Mouse (Mus musculus) T-cell, adult 2 months (primary cell): ENCODE measurements around the gene Npnt.

ENCODE experiments used
- DNase-seq: peaks from one replicate; pipeline ENCODE4 v3.0.0; 2022; ENCODE audit warnings: low spot score

Gene Npnt

GRCm38 (mm10) chr3:132939006-132939405 is 11.1 kb downstream of the Npnt start:
- DNase-seq = no peak

- no peak for DNase-seq
Observed at GRCm38 (mm10) chr3:132934649-132935048, 15.4 kb downstream of the Npnt start.

- DNase-seq = no peak
Observed at GRCm38 (mm10) chr3:132931526-132931925, 18.6 kb downstream of the Npnt start.

- no peak for DNase-seq
Observed at GRCm38 (mm10) chr3:132929866-132930265, 20.2 kb downstream of the Npnt start.

- DNase-seq = no peak
Observed at GRCm38 (mm10) chr3:132928186-132928585, 21.9 kb downstream of the Npnt start.

- no peak for DNase-seq
Observed at GRCm38 (mm10) chr3:132919798-132920197, 30.3 kb downstream of the Npnt start.

GRCm38 (mm10) chr3:132919240-132919639 is 30.9 kb downstream of the Npnt start:
- no peak for DNase-seq

GRCm38 (mm10) chr3:132917356-132918090 is 32.6 kb downstream of the Npnt start:
- DNase-seq = no peak

GRCm38 (mm10) chr3:132915661-132916060 is 34.4 kb downstream of the Npnt start:
- no peak for DNase-seq

- DNase-seq = no peak
Observed at GRCm38 (mm10) chr3:132912420-132912819, 37.7 kb downstream of the Npnt start.

GRCm38 (mm10) chr3:132911716-132912115 is 38.4 kb downstream of the Npnt start:
- DNase-seq = no peak

GRCm38 (mm10) chr3:132910727-132911126 is 39.4 kb downstream of the Npnt start:
- no peak for DNase-seq

- no peak for DNase-seq
Observed at GRCm38 (mm10) chr3:132909736-132910135, 40.4 kb downstream of the Npnt start.

GRCm38 (mm10) chr3:132907506-132908203 is 42.4 kb downstream of the Npnt start:
- no peak for DNase-seq

GRCm38 (mm10) chr3:132905224-132905930 is 44.7 kb downstream of the Npnt start:
- DNase-seq = no peak

- no peak for DNase-seq
Observed at GRCm38 (mm10) chr3:132903386-132903785, 46.7 kb downstream of the Npnt start.

- DNase-seq = no peak
Observed at GRCm38 (mm10) chr3:132902921-132903320, 47.2 kb downstream of the Npnt start.

- DNase-seq = no peak
Observed at GRCm38 (mm10) chr3:132902206-132902605, 47.9 kb downstream of the Npnt start.

GRCm38 (mm10) chr3:132897891-132898290 is 52.2 kb downstream of the Npnt start:
- no peak for DNase-seq

GRCm38 (mm10) chr3:132897390-132897789 is 52.7 kb downstream of the Npnt start:
- DNase-seq = no peak

GRCm38 (mm10) chr3:132894086-132894485 is 56.0 kb downstream of the Npnt start:
- no peak for DNase-seq

- no peak for DNase-seq
Observed at GRCm38 (mm10) chr3:132893676-132894075, 56.4 kb downstream of the Npnt start.

- DNase-seq = no peak
Observed at GRCm38 (mm10) chr3:132893044-132893443, 57.0 kb downstream of the Npnt start.
